Mouse (Mus musculus): ENCODE measurements at regions not wholly inside any gene's neighbourhood (a gene's known extent, or its start where the extent isn't known, plus 50 kb on each side); places are given as distances from the start of the nearest gene placed in this dataset.

DNA sequence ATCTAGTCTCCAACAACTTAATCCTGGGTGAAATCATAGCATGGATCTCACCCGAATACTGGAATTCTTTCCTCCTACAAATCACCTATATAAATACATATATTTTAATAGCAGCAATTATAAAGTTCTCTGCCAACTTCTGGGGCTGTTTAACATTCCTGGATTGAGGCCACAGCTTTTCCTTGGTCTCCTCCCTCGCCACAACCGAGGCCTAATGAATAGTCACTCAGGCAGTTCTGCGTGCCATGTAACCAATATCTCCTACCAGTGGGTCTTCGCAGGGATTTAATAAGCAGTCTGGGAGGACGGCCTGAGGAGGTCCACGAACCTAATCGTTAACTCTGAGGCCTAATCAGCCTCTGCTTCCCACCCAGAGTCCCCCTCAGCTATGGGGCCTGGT is 56.9 kb upstream of the Trabd2b start:
- intact Hi-C loops (cut with DNase I): loop anchor here (2.0 to 5.0 kb wide), 2 partner anchors 53 to 285 kb away; no protein-coding TSS in a partner anchor
- DNase-seq (ENCODE audit: low spot score in 2 of 2): no peak

DNA sequence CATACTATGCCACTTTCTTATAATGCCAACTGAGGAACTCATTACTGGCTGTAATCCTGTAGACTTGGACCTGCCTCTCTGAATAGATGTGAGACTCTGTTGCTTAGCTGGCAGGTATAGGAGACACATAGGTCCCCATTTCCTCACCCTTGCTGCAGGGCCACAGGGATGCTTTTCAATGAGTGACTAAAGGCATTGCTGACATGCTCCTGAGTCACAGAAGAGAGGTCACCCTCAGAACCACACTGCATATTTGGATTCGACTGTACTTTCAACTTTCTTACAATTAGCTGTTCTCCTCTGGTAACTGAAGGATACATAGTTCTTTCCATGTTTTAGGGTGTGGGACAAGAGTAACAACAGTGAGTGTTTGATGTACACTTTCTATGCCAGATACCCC is 55.2 kb upstream of the Trabd2b start:
- intact Hi-C loops (cut with DNase I): no loop called here
- DNase-seq (ENCODE audit: low spot score in 2 of 2): no peak

DNA sequence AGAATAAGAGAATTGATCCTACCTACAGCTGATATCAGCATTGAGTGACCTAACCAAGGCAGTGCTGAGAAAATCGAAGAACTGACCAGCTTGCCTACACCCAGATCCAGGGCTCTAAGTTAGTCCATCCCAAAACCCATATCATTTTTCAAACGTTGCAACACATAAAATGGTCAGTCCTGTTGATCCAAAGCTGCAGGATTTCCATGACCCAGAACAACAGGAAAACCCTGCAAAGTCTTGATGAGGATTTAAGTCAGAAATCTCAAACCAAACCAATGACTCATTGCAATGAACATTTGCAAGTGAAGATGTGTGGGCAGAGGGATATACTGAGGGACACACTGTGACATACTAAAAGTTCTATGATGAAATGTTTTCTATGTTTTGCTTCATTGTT is 53.5 kb upstream of the Trabd2b start:
- DNase-seq (ENCODE audit: low spot score in 2 of 2): no peak
- intact Hi-C loops (cut with DNase I): no loop called here
